Mouse (Mus musculus) stomach, embryonic 14.5 days (tissue): ENCODE results near the gene 2310057N15Rik. TPM values are rescaled to one million over a fixed set of nuclear protein-coding genes. Genes with fewer than 3 reads are reported as not detected.
"Not testable (repeated sequence)": the region's sequence is repeated elsewhere in the genome, so short reads cannot be mapped to it uniquely, and the experiment has no call there.

Source experiments
- ATAC-seq: fragments of 200-750 bp; cut with Nextera tagmentation; 2 replicates; pipeline ENCODE4 v1.8.0; 2017; ENCODE audit warnings: low read depth, moderate TSS enrichment; ENCODE audit not compliant: insufficient number of reproducible peaks, insufficient read depth, low FRiP score
- H3K27ac ChIP-seq: fragments of 300-500 bp; sonication (generic); 2 replicates; pipeline ENCODE4 v1.5.1; 2014; ENCODE audit warnings: mild to moderate bottlenecking, low read length, moderate library complexity, mixed read lengths
- H3K27me3 ChIP-seq: fragments of 300-500 bp; sonication (generic); 2 replicates; pipeline ENCODE4 v1.6.1; 2014; ENCODE audit warnings: low read length, control low read depth, mixed read lengths; ENCODE audit not compliant: control insufficient read depth, insufficient read depth
- H3K36me3 ChIP-seq: fragments of 300-500 bp; sonication (generic); 2 replicates; pipeline ENCODE4 v1.6.1; 2014; ENCODE audit warnings: mild to moderate bottlenecking, control low read depth, low read length, moderate library complexity, mixed read lengths; ENCODE audit not compliant: control insufficient read depth, insufficient read depth
- H3K4me1 ChIP-seq: fragments of 300-500 bp; sonication (generic); 2 replicates; pipeline ENCODE4 v1.6.1; 2014; ENCODE audit warnings: low read length, control low read depth, mixed read lengths; ENCODE audit not compliant: control insufficient read depth, insufficient read depth
- H3K4me2 ChIP-seq: fragments of 300-500 bp; sonication (generic); replicated peaks from 2 replicates; pipeline ENCODE4 v1.6.1; 2014; ENCODE audit warnings: low read depth, low read length, control low read depth
- H3K4me3 ChIP-seq: fragments of 300-500 bp; sonication (generic); 2 replicates; pipeline ENCODE4 v1.5.1; 2014; ENCODE audit warnings: low read depth, low read length, control low read depth
- H3K9ac ChIP-seq: fragments of 300-500 bp; sonication (generic); replicated peaks from 2 replicates; pipeline ENCODE4 v1.6.1; 2014; ENCODE audit warnings: low read depth, mild to moderate bottlenecking, control low read depth, low read length, moderate library complexity, mixed read lengths
- H3K9me3 ChIP-seq: fragments of 300-500 bp; sonication (generic); 2 replicates; pipeline ENCODE4 v1.6.1; 2016; ENCODE audit warnings: low read depth, low read length, control low read depth; ENCODE audit not compliant: control insufficient read depth
- WGBS: fragments of 180-500 bp; shearing (Covaris S2); extraction: QIAGEN DNeasy Blood & Tissue Kit; methylation state at CpG from one replicate; pipeline ENCODE4 v1.1.7; 2014; 5-methylcytosine and 5-hydroxymethylcytosine counted together
- polyA plus RNA-seq: library from polyadenylated mRNA; unstranded; fragments of >200 nt; fragmentation: Nextera tagmentation; extraction: Ambion mirVana; gene quantifications from 2 replicates; pipeline ENCODE4 v1.2.1, GENCODE M21; 2014

2310057N15Rik gene
- not detected in 2 replicates for polyA plus RNA-seq

- Histone ChIP-seq H3K4me1 (no peaks in the 10 kb centered on the region), H3K4me2 (no peak within 1 kb of the TSS), H3K27me3 (no peaks in the 10 kb centered on the region), H3K4me3 (no peak within 1 kb of the TSS), H3K9ac (no peak within 1 kb of the TSS), H3K27ac (no peak within 1 kb of the TSS), H3K36me3 (no peaks in the 10 kb centered on the region), H3K9me3 (no peaks in the 10 kb centered on the region)
- ATAC-seq: no peak
- 86% methylated on average over 2 of the region's 2 CpGs for WGBS
Observed at GRCm38 (mm10) chr16:88774106-88774505, at the start of gene 2310057N15Rik. 2310057N15Rik (minus strand) TSS chr16:88774206.

GRCm38 (mm10) chr16:88823736-88824135 is 49.7 kb upstream of the 2310057N15Rik start:
- Histone ChIP-seq H3K27ac (no peak overlapping the region), H3K4me1 (no peaks in the 10 kb centered on the region), H3K4me2 (no peak overlapping the region), H3K9me3 (no peaks in the 10 kb centered on the region), H3K36me3 (no peaks in the 10 kb centered on the region), H3K9ac (no peak overlapping the region), H3K27me3 (no peaks in the 10 kb centered on the region), H3K4me3 (no peak overlapping the region)
- 86% methylated on average over 3 of the region's 3 CpGs for WGBS
- no peak for ATAC-seq

DNA sequence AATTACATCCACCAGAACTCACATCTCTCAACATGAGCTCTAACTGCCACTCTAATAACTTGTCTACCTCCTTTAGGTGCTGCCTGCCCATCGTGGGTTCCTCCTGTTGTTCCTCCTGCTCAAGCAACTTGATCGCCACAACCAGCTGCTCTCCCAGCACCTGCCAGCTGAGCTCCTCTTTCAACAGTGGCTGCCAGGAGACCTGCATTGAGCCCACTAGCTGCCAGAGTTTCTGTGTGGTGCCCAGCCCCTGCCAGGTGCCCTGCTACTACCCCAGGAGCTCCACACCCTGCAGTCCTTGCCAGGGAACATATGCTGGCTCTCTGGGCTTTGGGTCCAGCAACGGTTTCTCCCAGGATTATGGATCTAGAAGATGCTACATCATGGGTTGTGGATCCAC is 46.1 kb upstream of the 2310057N15Rik start, which contains the start of gene Krtap15:
TSS of gene Krtap15 (plus strand) at position 150 of the 400 bp plus-strand sequence.
- ATAC-seq: no peak
- Histone ChIP-seq H3K27me3 (no peaks in the 10 kb centered on the region), H3K36me3 (no peaks in the 10 kb centered on the region), H3K4me1 (no peaks in the 10 kb centered on the region), H3K4me2 (no peak within 1 kb of the TSS), H3K9me3 (no peaks in the 10 kb centered on the region), H3K4me3 (no peak within 1 kb of the TSS), H3K27ac (no peak within 1 kb of the TSS), H3K9ac (no peak within 1 kb of the TSS)
- WGBS: 85% methylated on average over 3 of the region's 3 CpGs

GRCm38 (mm10) chr16:88811827-88812226 is 37.8 kb upstream of the 2310057N15Rik start, which contains the start of gene Gm20741:
Gm20741 (minus strand) TSS chr16:88812220.
- no peak for ATAC-seq
- no peaks in the 10 kb centered on the region for H3K4me1 ChIP-seq
- H3K9me3 ChIP-seq: no peaks in the 10 kb centered on the region
- no peak within 1 kb of the TSS for H3K4me3 ChIP-seq
- H3K27ac ChIP-seq: no peak within 1 kb of the TSS
- no peaks in the 10 kb centered on the region for H3K36me3 ChIP-seq
- no peak within 1 kb of the TSS for H3K9ac ChIP-seq
- no peak within 1 kb of the TSS for H3K4me2 ChIP-seq
- no peaks in the 10 kb centered on the region for H3K27me3 ChIP-seq
- WGBS: 70% methylated on average over 2 of the region's 2 CpGs

DNA sequence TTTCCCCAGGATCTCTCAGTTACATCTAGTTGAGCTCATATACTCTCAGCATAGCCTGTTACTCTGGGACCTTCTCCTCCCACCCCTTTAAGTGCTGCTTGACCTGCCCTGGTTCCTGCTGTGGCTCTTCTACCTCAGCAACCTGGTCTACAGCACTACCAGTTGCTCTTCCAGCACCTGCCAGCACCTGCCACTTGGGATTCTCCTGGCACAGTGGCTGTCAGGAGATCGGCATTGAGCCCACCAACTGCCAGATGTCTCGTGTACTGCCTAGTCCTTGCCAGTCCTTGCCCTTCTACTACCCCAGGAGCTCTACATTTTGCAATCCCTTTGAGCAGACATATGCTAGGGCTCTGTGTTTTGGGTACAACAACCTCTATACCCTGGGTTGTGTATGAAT is 12.8 kb upstream of the 2310057N15Rik start:
- Histone ChIP-seq H3K36me3 (no peaks in the 10 kb centered on the region), H3K4me2 (no peak overlapping the region), H3K27me3 (no peaks in the 10 kb centered on the region), H3K4me3 (no peak overlapping the region), H3K9ac (no peak overlapping the region), H3K9me3 (no peaks in the 10 kb centered on the region), H3K27ac (no peak overlapping the region), H3K4me1 (no peaks in the 10 kb centered on the region)
- 80% methylated on average over 2 of the region's 2 CpGs for WGBS
- no peak for ATAC-seq

- no peak within 1 kb of the TSS for H3K9ac ChIP-seq
- H3K9me3 ChIP-seq: no peaks in the 10 kb centered on the region
- 87% methylated on average over 5 of the region's 6 CpGs for WGBS
- no peaks in the 10 kb centered on the region for H3K27me3 ChIP-seq
- H3K4me1 ChIP-seq: no peaks in the 10 kb centered on the region
- no peak within 1 kb of the TSS for H3K4me2 ChIP-seq
- ATAC-seq: no peak
- H3K36me3 ChIP-seq: no peaks in the 10 kb centered on the region
- H3K4me3 ChIP-seq: no peak within 1 kb of the TSS
- no peak within 1 kb of the TSS for H3K27ac ChIP-seq
Observed at GRCm38 (mm10) chr16:88777596-88777995, 3.6 kb upstream of the 2310057N15Rik start, which contains the start of gene Gm5965. Gm5965 (plus strand) TSS chr16:88777896.

DNA sequence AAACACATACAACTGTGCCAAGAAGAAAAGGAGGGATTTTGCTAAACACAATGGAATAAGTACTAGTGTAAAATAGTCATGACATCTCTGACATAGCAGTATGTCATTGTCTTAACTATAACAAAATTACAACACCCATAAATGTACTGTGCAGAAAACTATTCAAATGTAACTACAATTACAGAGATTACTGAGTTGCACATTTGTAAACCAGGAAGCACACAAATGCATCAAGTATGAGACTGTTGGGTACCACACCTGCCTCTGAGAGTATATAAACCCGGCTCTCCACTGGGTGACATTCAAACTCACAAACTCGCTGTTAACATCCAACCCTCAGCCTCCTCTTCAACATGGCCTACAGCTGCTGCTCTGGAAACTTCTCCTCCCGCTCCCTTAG is 15.5 kb downstream of the 2310057N15Rik start, which contains the start of gene 2310034C09Rik:
TSS of gene 2310034C09Rik (plus strand) at position 301 of the 400 bp plus-strand sequence.
- H3K4me1 ChIP-seq, H3K36me3 ChIP-seq, H3K9ac ChIP-seq, H3K4me3 ChIP-seq, H3K9me3 ChIP-seq, H3K27me3 ChIP-seq, ATAC-seq, H3K4me2 ChIP-seq, H3K27ac ChIP-seq: not testable (repeated sequence)
- WGBS: 93% methylated on average over 3 of the region's 3 CpGs

GRCm38 (mm10) chr16:88751535-88751934 is 22.5 kb downstream of the 2310057N15Rik start, which contains the start of gene Krtap13:
Krtap13 (minus strand) TSS chr16:88751635.
- H3K4me2 ChIP-seq, H3K9ac ChIP-seq, H3K4me1 ChIP-seq, H3K27me3 ChIP-seq, ATAC-seq, H3K9me3 ChIP-seq, H3K27ac ChIP-seq, H3K4me3 ChIP-seq, H3K36me3 ChIP-seq: not testable (repeated sequence)
- WGBS: 80% methylated on average over 3 of the region's 3 CpGs

DNA sequence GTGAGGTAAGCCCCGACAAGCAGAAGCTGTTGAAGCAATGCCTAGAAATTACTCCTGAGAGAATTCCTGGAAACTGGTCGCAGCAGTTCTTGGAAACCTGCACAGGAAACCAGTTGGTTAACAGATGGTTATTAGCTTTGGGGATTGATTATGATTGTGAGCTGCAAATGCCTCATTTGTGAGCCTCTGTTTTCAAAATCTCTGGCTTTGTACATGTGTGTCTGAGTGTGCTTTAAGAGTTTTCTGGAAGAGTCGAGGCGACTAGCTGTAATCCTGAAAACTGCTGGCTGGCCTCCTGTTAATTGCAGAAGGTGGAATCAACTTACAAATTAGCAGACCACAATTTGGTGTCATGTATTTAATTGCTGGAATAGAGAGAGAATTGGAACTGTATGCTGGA is 26.1 kb downstream of the 2310057N15Rik start:
- no peak overlapping the region for H3K4me3 ChIP-seq
- ATAC-seq: no peak
- 78% methylated on average over 4 of the region's 4 CpGs for WGBS
- H3K9me3 ChIP-seq: no peaks in the 10 kb centered on the region
- no peak overlapping the region for H3K27ac ChIP-seq
- H3K4me1 ChIP-seq: no peaks in the 10 kb centered on the region
- H3K27me3 ChIP-seq: no peaks in the 10 kb centered on the region
- H3K4me2 ChIP-seq: no peak overlapping the region
- H3K9ac ChIP-seq: no peak overlapping the region
- H3K36me3 ChIP-seq: no peaks in the 10 kb centered on the region
